Mouse (Mus musculus): ENCODE measurements around the gene Lrrc36.

DNA sequence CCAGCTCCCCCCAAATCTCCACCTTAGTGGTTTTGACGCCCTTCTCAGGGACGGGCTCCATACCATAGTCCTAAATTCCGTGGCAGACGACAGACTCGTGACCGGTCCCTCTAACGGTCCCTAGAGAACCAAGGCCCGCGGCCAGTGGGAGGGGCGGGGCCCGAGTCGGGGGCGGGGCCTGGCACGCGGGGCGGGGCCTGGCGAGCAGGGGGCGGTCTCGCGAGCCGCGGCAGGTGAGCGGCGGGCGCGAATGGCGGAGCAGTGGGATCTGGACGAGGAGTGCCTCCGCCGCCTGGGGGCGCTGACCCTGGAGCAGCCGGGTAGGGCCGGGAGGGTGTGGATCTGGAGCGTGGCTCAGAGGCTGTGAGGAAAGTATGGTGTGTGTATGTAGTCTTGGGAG, at the start of gene Lrrc36, which contains the start of gene Kctd19:
- TF ChIP-seq EP300 (IDR thresholded peaks at IDR 0.05; ENCODE audit: low read length) (no peak), MAX (IDR thresholded peaks at IDR 0.05; ENCODE audit: low read length) (no peak), CTCF (conservative IDR thresholded peaks at IDR 0.05 in 1 of 2, IDR thresholded peaks at IDR 0.05 in 1 of 2; ENCODE audit: low read depth in 2 of 2, low read length in 2 of 2) (peak in 1 of 2 experiments; percentile 36; a peak in 1 of 4 replicates), RCOR1 (conservative IDR thresholded peaks at IDR 0.05; ENCODE audit: low read depth, low read length) (no peak), MYC (IDR thresholded peaks at IDR 0.05; ENCODE audit: low read depth, low read length) (no peak), MXI1 (IDR thresholded peaks at IDR 0.05; ENCODE audit: low read depth, low read length) (no peak), MAFK (IDR thresholded peaks at IDR 0.05; ENCODE audit: insufficient replicate concordance, low read length) (no peak), CHD2 (IDR thresholded peaks at IDR 0.05; ENCODE audit: low read length) (no peak), MEF2A (IDR thresholded peaks at IDR 0.05; ENCODE audit: borderline replicate concordance, low read depth, low read length) (no peak), JUN (IDR thresholded peaks at IDR 0.05; ENCODE audit: insufficient read depth, low read depth, low read length) (no peak), IRF4 (IDR thresholded peaks at IDR 0.05; ENCODE audit: low read depth, low read length) (no peak)
